Mouse (Mus musculus): ENCODE measurements around the gene Nrxn3.

Nrxn3 gene

GRCm38 (mm10) chr12:89814536-89814935 lies 1091.9 kb downstream of the Nrxn3 start:
- no peak for DNase-seq (ENCODE audit: low read depth)

- DNase-seq (ENCODE audit: low read depth) = no peak
Observed at GRCm38 (mm10) chr12:89817072-89817773, 1094.5 kb downstream of the Nrxn3 start.

- DNase-seq (ENCODE audit: low read depth) = no peak
Observed at GRCm38 (mm10) chr12:89818200-89818599, 1095.5 kb downstream of the Nrxn3 start.

- no peak for DNase-seq (ENCODE audit: low read depth)
Observed at GRCm38 (mm10) chr12:89822141-89822540, 1099.5 kb downstream of the Nrxn3 start.

GRCm38 (mm10) chr12:89829927-89830326 lies 1107.3 kb downstream of the Nrxn3 start:
- no peak for DNase-seq (ENCODE audit: low read depth)

- no peak for DNase-seq (ENCODE audit: low read depth)
Observed at GRCm38 (mm10) chr12:89830350-89830749, 1107.7 kb downstream of the Nrxn3 start.

GRCm38 (mm10) chr12:89831300-89831699 lies 1108.6 kb downstream of the Nrxn3 start:
- no peak for DNase-seq (ENCODE audit: low read depth)

- DNase-seq (ENCODE audit: low read depth) = no peak
Observed at GRCm38 (mm10) chr12:89836271-89836670, 1113.6 kb downstream of the Nrxn3 start.

GRCm38 (mm10) chr12:89842861-89843260 lies 1120.2 kb downstream of the Nrxn3 start:
- DNase-seq (ENCODE audit: low read depth) = no peak

- DNase-seq (ENCODE audit: low read depth) = no peak
Observed at GRCm38 (mm10) chr12:89848116-89848515, 1125.4 kb downstream of the Nrxn3 start.

GRCm38 (mm10) chr12:89854355-89854754 lies 1131.7 kb downstream of the Nrxn3 start:
- no peak for DNase-seq (ENCODE audit: low read depth)

- DNase-seq (ENCODE audit: low read depth) = no peak
Observed at GRCm38 (mm10) chr12:89867124-89867523, 1144.4 kb downstream of the Nrxn3 start.

- DNase-seq (ENCODE audit: low read depth) = no peak
Observed at GRCm38 (mm10) chr12:89882617-89883370, 1160.1 kb downstream of the Nrxn3 start.

- no peak for DNase-seq (ENCODE audit: low read depth)
Observed at GRCm38 (mm10) chr12:89884576-89884975, 1161.9 kb downstream of the Nrxn3 start.

GRCm38 (mm10) chr12:89888647-89889046 lies 1166.0 kb downstream of the Nrxn3 start:
- no peak for DNase-seq (ENCODE audit: low read depth)

- no peak for DNase-seq (ENCODE audit: low read depth)
Observed at GRCm38 (mm10) chr12:89896901-89897300, 1174.2 kb downstream of the Nrxn3 start.

- no peak for DNase-seq (ENCODE audit: low read depth)
Observed at GRCm38 (mm10) chr12:89909578-89909977, 1186.9 kb downstream of the Nrxn3 start.

- DNase-seq (ENCODE audit: low read depth) = no peak
Observed at GRCm38 (mm10) chr12:89918138-89918829, 1195.6 kb downstream of the Nrxn3 start.

- no peak for DNase-seq (ENCODE audit: low read depth)
Observed at GRCm38 (mm10) chr12:89932338-89932737, 1209.7 kb downstream of the Nrxn3 start.

- no peak for DNase-seq (ENCODE audit: low read depth)
Observed at GRCm38 (mm10) chr12:89933630-89934029, 1211.0 kb downstream of the Nrxn3 start.

- DNase-seq (ENCODE audit: low read depth) = no peak
Observed at GRCm38 (mm10) chr12:89940746-89941145, 1218.1 kb downstream of the Nrxn3 start.

GRCm38 (mm10) chr12:89945911-89946502 lies 1223.3 kb downstream of the Nrxn3 start:
- DNase-seq (ENCODE audit: low read depth) = no peak

Data from induced T-regulatory cell, adult 2 months (primary cell).